25 mouse cellular contexts compared by ENCODE assay signal in the genomic region with DNA sequence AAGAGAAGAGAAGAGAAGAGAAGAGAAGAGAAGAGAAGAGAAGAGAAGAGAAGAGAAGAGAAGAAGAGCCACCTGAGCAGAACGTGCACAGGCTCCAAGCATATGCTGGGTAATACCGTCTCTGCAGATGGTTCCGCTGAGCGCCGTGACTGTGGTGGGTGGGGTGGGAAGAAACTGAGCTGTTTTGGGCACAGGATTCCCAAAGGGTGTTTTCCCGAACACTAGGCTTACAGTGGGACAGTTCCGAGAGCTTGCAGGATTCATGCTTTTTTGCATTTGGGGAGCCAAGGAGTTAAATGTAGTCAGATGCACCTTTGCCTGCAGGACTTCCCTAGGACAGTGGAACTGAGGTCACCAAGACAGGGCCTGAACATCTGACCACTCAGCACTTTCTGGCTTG.
DNase-seq lines count a peak whose midpoint lies in the region.
"Had no signal": no experiment of that assay in that cellular context is flagged by ENCODE, and none has a peak within 500 bp of the region (broad histone marks: within the 10 kb centered on the region; RNA-seq: fewer than 3 reads in every experiment).

No protein-coding gene starts in this region.

- 87% methylated on average over 7 of the region's 7 CpGs for WGBS in embryonic facial prominence, embryonic 10.5 days

- no peaks in the 10 kb centered on the region for H3K4me1 ChIP-seq in embryonic facial prominence, embryonic 10.5 days
- H3K4me1 ChIP-seq: forebrain, embryonic 15.5 days; heart, embryonic 12.5 days; intestine, embryonic 15.5 days; megakaryocyte, embryonic 14.5 days had no signal

- no peaks in the 10 kb centered on the region for H3K9me3 ChIP-seq in embryonic facial prominence, embryonic 10.5 days
- H3K9me3 ChIP-seq: forebrain, embryonic 15.5 days; heart, embryonic 12.5 days; hindbrain, embryonic 10.5 days; intestine, embryonic 15.5 days; neural tube, embryonic 12.5 days had no signal

- H3K27me3 ChIP-seq in embryonic facial prominence, embryonic 10.5 days (replicated peaks; ENCODE audit: low read depth, poor library complexity, severe bottlenecking): no peaks in the 10 kb centered on the region
- H3K27me3 ChIP-seq: forebrain, embryonic 15.5 days; heart, embryonic 12.5 days; intestine, embryonic 15.5 days; megakaryocyte, embryonic 14.5 days; neural tube, embryonic 12.5 days had no signal

- DNase-seq in frontal cortex, adult 2 months (ENCODE audit: extremely low spot score in 1 of 2, low spot score in 1 of 2): peak; percentile 33 to 80
- DNase-seq in frontal cortex, postnatal 14 days (ENCODE audit: low spot score in 2 of 2): no peak
- DNase-seq in left cerebral cortex, adult 18-20 months (ENCODE audit: low spot score in 2 of 2): peak; percentile 67 to 68
- no peak for DNase-seq in left cerebral cortex, adult 11 months (ENCODE audit: low spot score)
- peak; percentile 66 to 70 for DNase-seq in left cerebral cortex, postnatal 14 days (ENCODE audit: low spot score in 2 of 2)
- DNase-seq in right cerebral cortex, postnatal 25 days: peak; percentile 68
- DNase-seq in embryonic facial prominence, embryonic 10.5 days (ENCODE audit: low spot score): no peak
- DNase-seq in adrenal gland, postnatal 36 days: no peak
- DNase-seq: adrenal gland, postnatal 14 days; cerebellum, adult 9-10 months; heart, postnatal 10 days; kidney, adult 9 months; kidney, postnatal 14 days; lung, embryonic 14.5 days; lung, postnatal 36 days; midbrain, embryonic 14.5 days; spleen, adult 18-20 months; thymus, postnatal 14 days had no signal

- H3K27ac ChIP-seq in embryonic facial prominence, embryonic 10.5 days (replicated peaks): no peak overlapping the region
- H3K27ac ChIP-seq: forebrain, embryonic 15.5 days; hindbrain, embryonic 10.5 days; intestine, embryonic 15.5 days; liver, embryonic 14.5 days; neural tube, embryonic 12.5 days had no signal

- no peaks in the 10 kb centered on the region for H3K36me3 ChIP-seq in embryonic facial prominence, embryonic 10.5 days (replicated peaks)
- H3K36me3 ChIP-seq: forebrain, embryonic 15.5 days; heart, embryonic 12.5 days; hindbrain, embryonic 10.5 days; intestine, embryonic 15.5 days; neural tube, embryonic 12.5 days had no signal

- H3K4me3 ChIP-seq in embryonic facial prominence, embryonic 10.5 days: no peak overlapping the region
- H3K4me3 ChIP-seq: forebrain, embryonic 15.5 days; heart, embryonic 12.5 days; hindbrain, embryonic 10.5 days; intestine, embryonic 15.5 days; megakaryocyte, embryonic 14.5 days; neural tube, embryonic 12.5 days had no signal

- intact Hi-C loops in left cerebral cortex, postnatal 14 days (cut with DNase I): no loop called here

Comparison
In these comparisons a context has a peak if more than half of its experiments do, and no peak if none do; other contexts are left out.
1. DNase-seq: peak in frontal cortex, adult 2 months (2 of 2), left cerebral cortex, adult 18-20 months (2 of 2), left cerebral cortex, postnatal 14 days (2 of 2) and right cerebral cortex, postnatal 25 days (single experiment); none in frontal cortex, postnatal 14 days (0 of 2), left cerebral cortex, adult 11 months (single experiment), embryonic facial prominence, embryonic 10.5 days (single experiment) and adrenal gland, postnatal 36 days (0 of 2).